Mouse (Mus musculus): Measurements from ENCODE around the gene Capn7. TPM values are rescaled to one million over a fixed set of nuclear protein-coding genes. Genes with fewer than 3 reads are reported as not detected.

Capn7 gene
- polyA plus RNA-seq, 1 experiment from 2014 or later = 35.4 TPM

GRCm38 (mm10) chr14:31323849-31324792, 12.3 kb upstream of the Capn7 start, which contains the start of gene Dnah1:
Gene Dnah1, minus strand, starts transcription at chr14:31323896.
- WGBS (ENCODE audit: insufficient replicate concordance) = 23% methylated on average over 28 of the region's 28 CpGs
- peak within 1 kb of the TSS; percentile 69 for H3K4me2 ChIP-seq
- H3K4me3 ChIP-seq (ENCODE audit: low read depth, low read length) = peak within 1 kb of the TSS; percentile 41
- H3K4me1 ChIP-seq (ENCODE audit: control insufficient read depth, insufficient read depth, low read length) = no peaks in the 10 kb centered on the region
- H3K27ac ChIP-seq (ENCODE audit: low read depth, low read length) = no peak within 1 kb of the TSS
- H3K9ac ChIP-seq (ENCODE audit: low read depth, low read length) = peak within 1 kb of the TSS; percentile 39
- H3K9me3 ChIP-seq (replicated peaks; ENCODE audit: control insufficient read depth, low read length) = no peaks in the 10 kb centered on the region
- ATAC-seq (replicated peaks; ENCODE audit: insufficient number of reproducible peaks, low FRiP score, low TSS enrichment) = peak; percentile 71; the same call in 1 of the 2 replicates
- no peaks in the 10 kb centered on the region for H3K27me3 ChIP-seq (ENCODE audit: control insufficient read depth, insufficient read depth, low read length)
- H3K36me3 ChIP-seq (ENCODE audit: control insufficient read depth, insufficient read depth, low read length) = no peaks in the 10 kb centered on the region

- Histone ChIP-seq H3K4me1 (ENCODE audit: control insufficient read depth, insufficient read depth, low read length) (no peaks in the 10 kb centered on the region), H3K27ac (ENCODE audit: low read depth, low read length) (no peak overlapping the region), H3K36me3 (ENCODE audit: control insufficient read depth, insufficient read depth, low read length) (no peaks in the 10 kb centered on the region), H3K9me3 (replicated peaks; ENCODE audit: control insufficient read depth, low read length) (no peaks in the 10 kb centered on the region), H3K27me3 (ENCODE audit: control insufficient read depth, insufficient read depth, low read length) (no peaks in the 10 kb centered on the region), H3K9ac (ENCODE audit: low read depth, low read length) (no peak overlapping the region), H3K4me3 (ENCODE audit: low read depth, low read length) (no peak overlapping the region), H3K4me2 (no peak overlapping the region)
- no peak for ATAC-seq (replicated peaks; ENCODE audit: insufficient number of reproducible peaks, low FRiP score, low TSS enrichment)
- 59% methylated on average over 10 of the region's 10 CpGs for WGBS (ENCODE audit: insufficient replicate concordance)
Observed at GRCm38 (mm10) chr14:31324851-31325250, 11.6 kb upstream of the Capn7 start.

GRCm38 (mm10) chr14:31325551-31325950, 10.9 kb upstream of the Capn7 start:
- H3K27ac ChIP-seq (ENCODE audit: low read depth, low read length) = no peak overlapping the region
- H3K4me1 ChIP-seq (ENCODE audit: control insufficient read depth, insufficient read depth, low read length) = no peaks in the 10 kb centered on the region
- no peak overlapping the region for H3K4me2 ChIP-seq
- H3K9ac ChIP-seq (ENCODE audit: low read depth, low read length) = no peak overlapping the region
- ATAC-seq (replicated peaks; ENCODE audit: insufficient number of reproducible peaks, low FRiP score, low TSS enrichment) = no peak
- H3K4me3 ChIP-seq (ENCODE audit: low read depth, low read length) = no peak overlapping the region
- H3K9me3 ChIP-seq (replicated peaks; ENCODE audit: control insufficient read depth, low read length) = no peaks in the 10 kb centered on the region
- H3K27me3 ChIP-seq (ENCODE audit: control insufficient read depth, insufficient read depth, low read length) = 0 out of 2 replicates have a peak, but pooled peaks cover under 1% of the 10 kb centered on the region
- H3K36me3 ChIP-seq (ENCODE audit: control insufficient read depth, insufficient read depth, low read length) = no peaks in the 10 kb centered on the region
- WGBS (ENCODE audit: insufficient replicate concordance) = 52% methylated on average over 5 of the region's 5 CpGs

GRCm38 (mm10) chr14:31326770-31327169, 9.7 kb upstream of the Capn7 start:
- Histone ChIP-seq H3K9me3 (replicated peaks; ENCODE audit: control insufficient read depth, low read length) (no peaks in the 10 kb centered on the region), H3K4me2 (no peak overlapping the region), H3K4me3 (ENCODE audit: low read depth, low read length) (no peak overlapping the region), H3K27ac (ENCODE audit: low read depth, low read length) (no peak overlapping the region), H3K27me3 (ENCODE audit: control insufficient read depth, insufficient read depth, low read length) (0 out of 2 replicates have a peak, but pooled peaks cover 3% of the 10 kb centered on the region), H3K9ac (ENCODE audit: low read depth, low read length) (no peak overlapping the region), H3K36me3 (ENCODE audit: control insufficient read depth, insufficient read depth, low read length) (no peaks in the 10 kb centered on the region), H3K4me1 (ENCODE audit: control insufficient read depth, insufficient read depth, low read length) (no peaks in the 10 kb centered on the region)
- 70% methylated on average over 7 of the region's 7 CpGs for WGBS (ENCODE audit: insufficient replicate concordance)
- ATAC-seq (replicated peaks; ENCODE audit: insufficient number of reproducible peaks, low FRiP score, low TSS enrichment) = no peak

GRCm38 (mm10) chr14:31327196-31327595, 9.2 kb upstream of the Capn7 start:
- H3K9ac ChIP-seq (ENCODE audit: low read depth, low read length) = no peak overlapping the region
- no peak overlapping the region for H3K27ac ChIP-seq (ENCODE audit: low read depth, low read length)
- H3K4me2 ChIP-seq = no peak overlapping the region
- no peaks in the 10 kb centered on the region for H3K36me3 ChIP-seq (ENCODE audit: control insufficient read depth, insufficient read depth, low read length)
- no peaks in the 10 kb centered on the region for H3K9me3 ChIP-seq (replicated peaks; ENCODE audit: control insufficient read depth, low read length)
- no peaks in the 10 kb centered on the region for H3K4me1 ChIP-seq (ENCODE audit: control insufficient read depth, insufficient read depth, low read length)
- no peak overlapping the region for H3K4me3 ChIP-seq (ENCODE audit: low read depth, low read length)
- H3K27me3 ChIP-seq (ENCODE audit: control insufficient read depth, insufficient read depth, low read length) = 0 out of 2 replicates have a peak, but pooled peaks cover 3% of the 10 kb centered on the region
- ATAC-seq (replicated peaks; ENCODE audit: insufficient number of reproducible peaks, low FRiP score, low TSS enrichment) = no peak
- WGBS (ENCODE audit: insufficient replicate concordance) = 84% methylated on average over 1 of the region's 1 CpGs

GRCm38 (mm10) chr14:31327681-31328080, 8.8 kb upstream of the Capn7 start:
- Histone ChIP-seq H3K36me3 (ENCODE audit: control insufficient read depth, insufficient read depth, low read length) (no peaks in the 10 kb centered on the region), H3K4me1 (ENCODE audit: control insufficient read depth, insufficient read depth, low read length) (no peaks in the 10 kb centered on the region), H3K4me2 (no peak overlapping the region), H3K9ac (ENCODE audit: low read depth, low read length) (no peak overlapping the region), H3K9me3 (replicated peaks; ENCODE audit: control insufficient read depth, low read length) (no peaks in the 10 kb centered on the region), H3K27ac (ENCODE audit: low read depth, low read length) (no peak overlapping the region), H3K4me3 (ENCODE audit: low read depth, low read length) (no peak overlapping the region), H3K27me3 (ENCODE audit: control insufficient read depth, insufficient read depth, low read length) (0 out of 2 replicates have a peak, but pooled peaks cover 3% of the 10 kb centered on the region)
- ATAC-seq (replicated peaks; ENCODE audit: insufficient number of reproducible peaks, low FRiP score, low TSS enrichment) = no peak
- WGBS (ENCODE audit: insufficient replicate concordance) = 63% methylated on average over 4 of the region's 4 CpGs

- Histone ChIP-seq H3K9me3 (replicated peaks; ENCODE audit: control insufficient read depth, low read length) (no peaks in the 10 kb centered on the region), H3K4me3 (ENCODE audit: low read depth, low read length) (no peak overlapping the region), H3K27me3 (ENCODE audit: control insufficient read depth, insufficient read depth, low read length) (0 out of 2 replicates have a peak, but pooled peaks cover 3% of the 10 kb centered on the region), H3K27ac (ENCODE audit: low read depth, low read length) (no peak overlapping the region), H3K4me1 (ENCODE audit: control insufficient read depth, insufficient read depth, low read length) (no peaks in the 10 kb centered on the region), H3K4me2 (no peak overlapping the region), H3K36me3 (ENCODE audit: control insufficient read depth, insufficient read depth, low read length) (no peaks in the 10 kb centered on the region), H3K9ac (ENCODE audit: low read depth, low read length) (no peak overlapping the region)
- WGBS (ENCODE audit: insufficient replicate concordance) = 39% methylated on average over 2 of the region's 2 CpGs
- no peak for ATAC-seq (replicated peaks; ENCODE audit: insufficient number of reproducible peaks, low FRiP score, low TSS enrichment)
Observed at GRCm38 (mm10) chr14:31329741-31330140, 6.7 kb upstream of the Capn7 start.

GRCm38 (mm10) chr14:31330957-31331356, 5.5 kb upstream of the Capn7 start:
- H3K9ac ChIP-seq (ENCODE audit: low read depth, low read length) = no peak overlapping the region
- no peaks in the 10 kb centered on the region for H3K36me3 ChIP-seq (ENCODE audit: control insufficient read depth, insufficient read depth, low read length)
- 71% methylated on average over 4 of the region's 4 CpGs for WGBS (ENCODE audit: insufficient replicate concordance)
- H3K9me3 ChIP-seq (replicated peaks; ENCODE audit: control insufficient read depth, low read length) = no peaks in the 10 kb centered on the region
- no peak for ATAC-seq (replicated peaks; ENCODE audit: insufficient number of reproducible peaks, low FRiP score, low TSS enrichment)
- 0 out of 2 replicates have a peak, but pooled peaks cover 3% of the 10 kb centered on the region for H3K27me3 ChIP-seq (ENCODE audit: control insufficient read depth, insufficient read depth, low read length)
- no peaks in the 10 kb centered on the region for H3K4me1 ChIP-seq (ENCODE audit: control insufficient read depth, insufficient read depth, low read length)
- no peak overlapping the region for H3K4me3 ChIP-seq (ENCODE audit: low read depth, low read length)
- no peak overlapping the region for H3K27ac ChIP-seq (ENCODE audit: low read depth, low read length)
- no peak overlapping the region for H3K4me2 ChIP-seq

Measured in heart, embryonic 11.5 days (tissue).